ENCODE assay signal across 18 mouse cellular contexts in the genomic region with DNA sequence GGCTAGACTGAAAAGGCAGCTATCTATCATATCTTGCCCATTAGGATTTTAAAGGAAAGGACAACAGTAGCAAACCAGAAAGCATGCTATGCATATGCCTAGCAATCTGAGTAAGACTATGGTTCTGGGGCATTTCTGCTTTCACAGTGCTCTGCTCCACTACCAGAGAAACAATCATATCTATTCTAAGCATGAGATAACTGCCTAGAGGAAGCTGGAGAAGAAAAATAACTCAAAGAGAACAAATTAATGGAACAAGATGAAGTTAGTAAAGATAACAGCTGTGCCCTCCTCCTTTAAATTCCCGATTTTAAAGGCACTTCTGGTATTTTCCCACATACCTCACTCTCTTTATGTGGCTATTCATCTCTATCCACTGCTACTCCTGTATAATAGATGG. TPM values are rescaled to one million over a fixed set of nuclear protein-coding genes. Genes with fewer than 3 reads are reported as not detected.
A peak's percentile ranks its signal among the peaks of the same experiment; 100 is the strongest.
DNase-seq lines count a peak whose midpoint lies in the region; ATAC-seq and TF ChIP-seq lines count a peak whose summit lies in the region.
"Had no signal": no experiment of that assay in that cellular context is flagged by ENCODE, and none has a peak within 500 bp of the region (broad histone marks: within the 10 kb centered on the region; RNA-seq: fewer than 3 reads in every experiment).

No protein-coding gene starts in this region.

- H3K27ac ChIP-seq in heart, embryonic 13.5 days (replicated peaks): peak overlapping the region; percentile 40
- peak overlapping the region; percentile 19; the same call in 1 of the 2 replicates for H3K27ac ChIP-seq in kidney, embryonic 15.5 days
- H3K27ac ChIP-seq in embryonic fibroblast, embryonic 13.5 days (ENCODE audit: insufficient read depth, low read length): peak overlapping the region; percentile 40
- peak overlapping the region; percentile 45; the same call in 1 of the 2 replicates for H3K27ac ChIP-seq in stomach, postnatal 0 days (replicated peaks)
- H3K27ac ChIP-seq: embryonic facial prominence, embryonic 15.5 days; forebrain, embryonic 12.5 days; hindbrain, embryonic 14.5 days had no signal

- H3K4me1 ChIP-seq in heart, embryonic 13.5 days: peaks cover 30% of the 10 kb centered on the region
- H3K4me1 ChIP-seq in kidney, embryonic 15.5 days: peaks cover 12% of the 10 kb centered on the region; the same call in 1 of the 2 replicates
- peaks cover 9% of the 10 kb centered on the region; the same call in 1 of the 2 replicates for H3K4me1 ChIP-seq in embryonic fibroblast, embryonic 13.5 days (ENCODE audit: control insufficient read depth, insufficient read depth, low read length)
- no peaks in the 10 kb centered on the region for H3K4me1 ChIP-seq in stomach, postnatal 0 days (replicated peaks; ENCODE audit: control insufficient read depth, insufficient read depth)
- H3K4me1 ChIP-seq: embryonic facial prominence, embryonic 15.5 days; forebrain, embryonic 12.5 days had no signal

- 18% methylated on average over 1 of the region's 1 CpGs for WGBS in heart, embryonic 13.5 days
- WGBS in kidney, embryonic 15.5 days: 32% methylated on average over 1 of the region's 1 CpGs
- 10% methylated on average over 1 of the region's 1 CpGs for WGBS in stomach, postnatal 0 days

- no peaks in the 10 kb centered on the region for H3K9me3 ChIP-seq in heart, embryonic 13.5 days
- no peaks in the 10 kb centered on the region for H3K9me3 ChIP-seq in kidney, embryonic 15.5 days (replicated peaks)
- H3K9me3 ChIP-seq in stomach, postnatal 0 days (ENCODE audit: control insufficient read depth, low read length): no peaks in the 10 kb centered on the region
- H3K9me3 ChIP-seq: embryonic facial prominence, embryonic 15.5 days; forebrain, embryonic 12.5 days had no signal

- no peak overlapping the region for H3K9ac ChIP-seq in heart, embryonic 13.5 days
- no peak overlapping the region for H3K9ac ChIP-seq in kidney, embryonic 15.5 days
- no peak overlapping the region for H3K9ac ChIP-seq in stomach, postnatal 0 days (ENCODE audit: low read length)
- H3K9ac ChIP-seq: embryonic facial prominence, embryonic 15.5 days; forebrain, embryonic 12.5 days; hindbrain, embryonic 14.5 days had no signal

- no peak for ATAC-seq in heart, embryonic 13.5 days (ENCODE audit: extremely low read depth, insufficient number of reproducible peaks, low FRiP score, low TSS enrichment)
- no peak for ATAC-seq in kidney, embryonic 15.5 days (replicated peaks; ENCODE audit: low FRiP score)
- no peak for ATAC-seq in stomach, postnatal 0 days (ENCODE audit: low FRiP score, low TSS enrichment)
- ATAC-seq: forebrain, embryonic 16.5 days had no signal

- no peak for TF ChIP-seq CTCF in embryonic fibroblast, embryonic 13.5 days (IDR thresholded peaks at IDR 0.05; ENCODE audit: borderline replicate concordance, insufficient read depth, low read length)
- TF ChIP-seq CTCF in stomach, postnatal 0 days (IDR thresholded peaks at IDR 0.05; ENCODE audit: low read depth): no peak

- H3K27me3 ChIP-seq in heart, embryonic 13.5 days (replicated peaks): no peaks in the 10 kb centered on the region
- H3K27me3 ChIP-seq in kidney, embryonic 15.5 days: no peaks in the 10 kb centered on the region
- no peaks in the 10 kb centered on the region for H3K27me3 ChIP-seq in stomach, postnatal 0 days (ENCODE audit: control insufficient read depth, insufficient read depth, low read length)
- H3K27me3 ChIP-seq: embryonic facial prominence, embryonic 15.5 days; forebrain, embryonic 12.5 days had no signal

- H3K4me2 ChIP-seq in heart, embryonic 13.5 days: no peak overlapping the region
- H3K4me2 ChIP-seq in kidney, embryonic 15.5 days: no peak overlapping the region
- H3K4me2 ChIP-seq in stomach, postnatal 0 days (replicated peaks; ENCODE audit: low read depth): no peak overlapping the region
- H3K4me2 ChIP-seq: embryonic facial prominence, embryonic 15.5 days; forebrain, embryonic 12.5 days; hindbrain, embryonic 14.5 days had no signal

- peaks cover 6% of the 10 kb centered on the region; the same call in 1 of the 2 replicates for H3K36me3 ChIP-seq in heart, embryonic 13.5 days
- peaks cover 2% of the 10 kb centered on the region; the same call in 1 of the 2 replicates for H3K36me3 ChIP-seq in kidney, embryonic 15.5 days
- H3K36me3 ChIP-seq in stomach, postnatal 0 days (ENCODE audit: control insufficient read depth, insufficient read depth, low read length): no peaks in the 10 kb centered on the region
- H3K36me3 ChIP-seq: embryonic facial prominence, embryonic 15.5 days; forebrain, embryonic 12.5 days had no signal

- TF ChIP-seq EP300 in stomach, postnatal 0 days (optimal IDR thresholded peaks at IDR 0.05): no peak

- intact Hi-C loops in heart, postnatal 14 days (cut with DNase I): no loop called here

- H3K4me3 ChIP-seq in heart, embryonic 13.5 days: no peak overlapping the region
- no peak overlapping the region for H3K4me3 ChIP-seq in kidney, embryonic 15.5 days (replicated peaks)
- H3K4me3 ChIP-seq in embryonic fibroblast, embryonic 13.5 days (ENCODE audit: insufficient read depth, low read length): no peak overlapping the region
- H3K4me3 ChIP-seq in stomach, postnatal 0 days (ENCODE audit: low read depth, low read length): no peak overlapping the region
- H3K4me3 ChIP-seq: embryonic facial prominence, embryonic 15.5 days; forebrain, embryonic 12.5 days had no signal

- no peak for TF ChIP-seq POLR2A in embryonic fibroblast, embryonic 13.5 days (IDR thresholded peaks at IDR 0.05; ENCODE audit: low read depth, low read length)

- DNase-seq in heart, postnatal 14 days: no peak
- no peak for DNase-seq in kidney, postnatal 4 days
- DNase-seq in stomach, postnatal 0 days (ENCODE audit: low spot score): no peak
- DNase-seq in frontal cortex, postnatal 36 days (ENCODE audit: low spot score in 2 of 2): no peak
- DNase-seq: adrenal gland, postnatal 10 days; cerebellum, adult 11 months; cerebellum, adult 8-10 months; cerebellum, postnatal 14 days; embryo, embryonic 11 days; gastrocnemius, postnatal 14 days; kidney, adult 11 months had no signal

RNA-seq across cellular contexts. Expression of gene Mast2, which starts 51.0 kb away (rescaled TPM):
- polyA plus RNA-seq in heart, embryonic 13.5 days (2015; fragmentation: Nextera tagmentation; extraction: Ambion mirVana): 12.8 and 12.9 TPM in 2 replicates
- 100 to 1,000 TPM in 1 of 2 experiments, 10 to 100 TPM in 1; 96.5 to 104 TPM for total RNA-seq in heart, postnatal 14 days (2021)
- polyA plus RNA-seq in kidney, embryonic 15.5 days (2015; fragmentation: Nextera tagmentation; extraction: Ambion mirVana): 12.7 and 14.4 TPM in 2 replicates
- 59.4 and 64.3 TPM in 2 replicates for polyA plus RNA-seq in embryonic fibroblast, embryonic 13.5 days (2011; ENCODE audit: insufficient read length, low read depth, missing spikeins)
- polyA plus RNA-seq in stomach, postnatal 0 days (2015; fragmentation: Nextera tagmentation; extraction: Ambion mirVana): 5.0 and 5.1 TPM in 2 replicates
